Mouse (Mus musculus) effector memory CD4-positive, alpha-beta T cell, adult 7 months (primary cell): ENCODE results near the gene Zbtb8b. TPM values are rescaled to one million over a fixed set of nuclear protein-coding genes. Genes with fewer than 3 reads are reported as not detected.

ENCODE experiments used
- polyA plus RNA-seq: library from polyadenylated mRNA; unstranded; fragments of 100-300 nt; shearing (Covaris generic); gene quantifications from one replicate; pipeline ENCODE4 v1.2.1, GENCODE M21; 2017

The Zbtb8b gene
- polyA plus RNA-seq, result not detected

DNA sequence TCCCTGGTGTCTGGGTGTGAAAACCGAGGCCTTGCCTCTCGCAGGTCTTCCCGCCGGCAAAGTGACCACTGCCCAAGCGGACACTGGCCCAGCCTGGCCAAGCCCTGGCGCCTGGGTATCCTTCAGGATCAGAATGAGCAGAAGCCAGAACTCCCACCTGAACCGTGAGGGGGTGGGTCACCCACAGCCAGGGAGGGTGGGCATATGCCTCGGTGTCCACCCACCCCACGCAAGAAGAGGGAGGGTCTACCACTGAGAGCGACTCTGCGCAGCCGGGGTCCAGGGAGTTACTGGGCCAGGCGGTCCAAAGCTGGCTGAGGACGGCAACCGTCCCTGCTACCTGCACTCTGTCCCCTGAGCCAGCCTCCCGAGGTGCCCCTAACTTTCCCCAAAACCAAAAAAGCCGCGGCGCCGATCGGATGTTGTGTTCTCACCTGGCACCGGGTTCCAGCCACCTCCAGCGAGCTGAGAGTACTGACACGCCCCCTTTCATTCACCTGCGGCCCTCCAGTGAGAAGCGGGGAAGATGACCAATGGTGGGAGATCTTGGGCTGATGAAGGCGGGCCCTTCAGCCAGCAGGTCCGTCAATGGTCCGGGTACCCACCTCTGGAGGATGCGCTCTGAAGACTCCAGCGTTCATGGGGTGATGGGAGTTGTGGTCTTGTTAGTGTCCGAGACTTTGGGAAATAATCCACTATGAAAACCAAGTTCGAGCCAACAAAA is at the start of gene Zbtb8b:
Gene Zbtb8b (minus strand): TSS at position 514 of the 724 bp plus-strand sequence.

DNA sequence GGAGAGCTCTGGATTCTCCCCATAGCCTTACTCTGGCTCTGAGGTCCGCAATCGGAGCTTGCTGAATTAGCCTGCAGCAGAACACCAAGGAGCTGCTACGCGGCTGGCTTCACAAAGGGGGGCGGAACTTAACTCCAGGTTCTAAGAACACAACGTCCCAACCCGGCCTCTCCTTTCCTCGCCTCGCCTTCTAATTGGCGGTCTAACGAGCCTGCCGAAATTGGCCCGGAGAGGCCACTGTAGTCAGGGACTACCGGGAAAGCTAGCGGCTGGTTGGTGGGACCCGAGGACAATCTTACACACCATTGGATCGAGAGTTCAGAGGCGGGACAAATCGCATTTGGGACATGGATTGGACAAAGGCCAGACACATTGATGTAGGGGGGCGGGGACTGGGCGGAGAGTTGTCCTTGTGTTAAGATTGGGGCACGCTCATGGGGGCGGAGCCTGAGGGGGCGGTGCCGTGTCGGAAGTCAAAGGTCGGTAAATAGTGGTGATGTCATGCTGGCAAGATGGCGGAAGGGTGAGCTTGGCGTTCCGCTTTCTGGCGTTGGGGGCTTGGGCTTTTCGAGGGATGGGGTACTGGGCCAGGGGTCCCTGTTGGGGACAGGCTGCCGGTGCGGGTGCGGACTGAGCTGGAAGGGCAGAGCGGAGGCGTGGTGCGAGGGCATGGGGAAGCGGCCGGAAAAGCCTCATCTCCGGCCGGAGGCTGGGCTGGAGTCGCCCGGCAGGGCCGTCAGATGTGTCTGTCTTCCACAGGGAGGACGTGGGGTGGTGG is 20.7 kb upstream of the Zbtb8b start, which contains the start of gene Bsdc1:
Gene Bsdc1 (plus strand): TSS at position 399 of the 778 bp plus-strand sequence.

DNA sequence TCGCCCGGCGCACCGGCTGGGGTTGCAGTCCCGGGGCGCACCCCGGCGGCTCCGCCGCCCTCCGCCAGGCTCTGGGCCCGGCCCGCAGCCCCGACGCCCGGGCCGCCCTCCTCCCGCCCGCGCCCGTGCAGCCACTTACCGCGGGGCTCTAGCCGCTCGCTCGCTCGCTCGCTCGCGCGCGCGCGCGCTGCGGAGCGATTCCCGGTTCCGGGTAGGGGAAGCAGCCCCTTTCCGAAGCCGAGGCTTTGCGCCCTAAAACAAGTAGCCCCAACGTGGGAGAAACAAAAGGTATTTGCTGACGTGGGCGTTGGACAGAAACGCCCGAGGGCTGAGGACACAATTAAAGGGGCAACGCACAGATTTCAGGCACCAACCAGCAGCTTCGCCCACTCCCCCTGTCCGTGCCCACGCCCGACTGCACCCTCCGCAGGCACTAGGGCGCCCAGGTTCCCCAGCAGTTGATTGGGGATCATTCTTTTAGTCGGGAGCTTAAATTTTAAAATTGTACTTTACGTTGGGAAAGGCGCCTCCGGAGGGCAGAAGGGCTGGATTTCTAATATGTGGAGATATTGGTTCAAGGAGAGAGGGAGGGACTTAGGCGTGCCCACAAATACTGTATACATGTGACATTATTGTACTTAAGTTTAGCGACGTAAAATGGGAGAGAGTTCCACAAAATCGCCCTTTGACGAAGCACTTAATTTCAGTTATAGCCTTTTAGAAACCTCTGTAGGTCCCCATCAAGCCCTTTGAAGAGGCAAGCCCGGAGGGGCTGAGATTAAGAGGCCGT is 62.9 kb downstream of the Zbtb8b start, which contains the start of gene Zbtb8a:
Gene Zbtb8a (minus strand): TSS at position 516 of the 790 bp plus-strand sequence.

Other genes with a start within 250 kb of the Zbtb8b start
- gene C77080, start 179.4 kb downstream of the Zbtb8b start, polyA plus RNA-seq, result 0.20 TPM
- gene Sync, start 153.2 kb downstream of the Zbtb8b start, polyA plus RNA-seq, result 0.22 TPM
- 255 TPM for gene Rbbp4, start 105.5 kb downstream of the Zbtb8b start, polyA plus RNA-seq
- 29.9 TPM for gene Zbtb8os, start 105.2 kb downstream of the Zbtb8b start, polyA plus RNA-seq
- 4.0 TPM for gene Zbtb8a, start 62.7 kb downstream of the Zbtb8b start, polyA plus RNA-seq
- gene Bsdc1, start 20.7 kb upstream of the Zbtb8b start, polyA plus RNA-seq, result 83.6 TPM
- not detected for gene Tssk3, start 50.2 kb upstream of the Zbtb8b start, polyA plus RNA-seq
- gene Fam229a, start 50.3 kb upstream of the Zbtb8b start, polyA plus RNA-seq, result not detected
- 39.8 TPM for gene Marcksl1, start 72.7 kb upstream of the Zbtb8b start, polyA plus RNA-seq
- 159 TPM for gene Hdac1, start 101.9 kb upstream of the Zbtb8b start, polyA plus RNA-seq
- gene Lck, start 132.8 kb upstream of the Zbtb8b start, polyA plus RNA-seq, result 1,404 TPM
- gene Fam167b, start 137.7 kb upstream of the Zbtb8b start, polyA plus RNA-seq, result not detected
- gene Eif3i, start 159.8 kb upstream of the Zbtb8b start, polyA plus RNA-seq, result 188 TPM
- 158 TPM for gene Tmem234, start 159.8 kb upstream of the Zbtb8b start, polyA plus RNA-seq
- 1.2 TPM for gene Dcdc2b, start 173.4 kb upstream of the Zbtb8b start, polyA plus RNA-seq
- gene Iqcc, start 178.2 kb upstream of the Zbtb8b start, polyA plus RNA-seq, result 22.2 TPM
- 15.7 TPM for gene Ccdc28b, start 183.1 kb upstream of the Zbtb8b start, polyA plus RNA-seq
- gene Txlna, start 200.2 kb upstream of the Zbtb8b start, polyA plus RNA-seq, result 70.1 TPM
- 24.0 TPM for gene Kpna6, start 231.9 kb upstream of the Zbtb8b start, polyA plus RNA-seq